Mouse (Mus musculus) spleen, adult 18-20 months (tissue): Measurements from ENCODE around the gene Mip.
"Not testable (repeated sequence)": the region's sequence is repeated elsewhere in the genome, so short reads cannot be mapped to it uniquely, and the experiment has no call there.

Experiments
- DNase-seq, 2 experiments: peaks; one replicate each; pipeline ENCODE4 v3.0.0; 2022; ENCODE audit warnings: mixed read lengths in 2 of 2

Gene Mip

GRCm38 (mm10) chr10:128250565-128250964, 24.9 kb downstream of the Mip start:
- DNase-seq, result no peak

GRCm38 (mm10) chr10:128253677-128254255, 28.1 kb downstream of the Mip start, which contains the start of gene Apon:
Gene Apon, plus strand, starts transcription at chr10:128254096.
- DNase-seq, result no peak

GRCm38 (mm10) chr10:128255925-128256324, 30.3 kb downstream of the Mip start:
- DNase-seq, result no peak

GRCm38 (mm10) chr10:128256328-128256727, 30.7 kb downstream of the Mip start:
- no peak for DNase-seq

GRCm38 (mm10) chr10:128258953-128259352, 33.3 kb downstream of the Mip start:
- peak; percentile 42 to 45 for DNase-seq

- no peak for DNase-seq
Measured at GRCm38 (mm10) chr10:128259946-128260345, 34.3 kb downstream of the Mip start.

- DNase-seq, result not testable (repeated sequence)
Measured at GRCm38 (mm10) chr10:128260376-128260775, 34.7 kb downstream of the Mip start.

- no peak for DNase-seq
Measured at GRCm38 (mm10) chr10:128262300-128262699, 36.7 kb downstream of the Mip start.

GRCm38 (mm10) chr10:128263393-128264310, 38.0 kb downstream of the Mip start:
- DNase-seq, result peak in 1 of 2 experiments; percentile 23

GRCm38 (mm10) chr10:128268371-128268770, 42.7 kb downstream of the Mip start, which contains the start of gene Apof:
Gene Apof, plus strand, starts transcription at chr10:128268671.
- DNase-seq, result no peak

GRCm38 (mm10) chr10:128269206-128269910, 43.7 kb downstream of the Mip start:
- DNase-seq, result no peak

GRCm38 (mm10) chr10:128270287-128270841, 44.7 kb downstream of the Mip start, which contains the start of gene Stat2:
Gene Stat2, plus strand, starts transcription at chr10:128270559.
- peak; percentile 90 to 91 for DNase-seq

- no peak for DNase-seq
Measured at GRCm38 (mm10) chr10:128270866-128271265, 45.2 kb downstream of the Mip start.

- no peak for DNase-seq
Measured at GRCm38 (mm10) chr10:128271883-128272282, 46.2 kb downstream of the Mip start.

- not testable (repeated sequence) for DNase-seq
Measured at GRCm38 (mm10) chr10:128272819-128273439, 47.3 kb downstream of the Mip start.

GRCm38 (mm10) chr10:128275374-128275773, 49.7 kb downstream of the Mip start:
- not testable (repeated sequence) for DNase-seq

- DNase-seq, result no peak
Measured at GRCm38 (mm10) chr10:128278158-128278557, 52.5 kb downstream of the Mip start.

GRCm38 (mm10) chr10:128280943-128281342, 55.3 kb downstream of the Mip start:
- DNase-seq, result no peak
